Mouse (Mus musculus) adrenal gland, postnatal 10 days (tissue): ENCODE results near the gene Ppbp. TPM values are rescaled to one million over a fixed set of nuclear protein-coding genes. Genes with fewer than 3 reads are reported as not detected.
A peak's percentile ranks its signal among the peaks of the same experiment; 100 is the strongest.

Experiments used
- DNase-seq: peaks from one replicate; pipeline ENCODE4 v3.0.0; 2021; ENCODE audit warnings: mixed read lengths
- long read RNA-seq, 2 experiments: library from polyadenylated mRNA; stranded (forward); transcript quantifications; one replicate each; pipeline ENCODE4 v2.0.0; 2021
- total RNA-seq, 2 experiments: library from RNA; stranded (reverse); gene quantifications; 2 replicates each; pipeline ENCODE4 v1.2.3; 2021

The Ppbp gene
- total RNA-seq, result 1 to 10 TPM; 4.4 to 5.8 TPM
- long read RNA-seq, experiment 1, partial matches to known transcripts, result 1 of 5 reads
- long read RNA-seq, experiment 1, other reads (novel, unspliced or antisense), result 0 of 5 reads
- long read RNA-seq, experiment 2, result 0 reads

- DNase-seq, result no peak
These were observed at the start of gene Ppbp for GRCm38 (mm10) chr5:90768218-90768617. Gene Ppbp (plus strand): TSS chr5:90768518.

- DNase-seq, result no peak
These were observed 45.7 kb upstream of the Ppbp start for GRCm38 (mm10) chr5:90722656-90723055.

- no peak for DNase-seq
These were observed 40.1 kb upstream of the Ppbp start for GRCm38 (mm10) chr5:90728254-90728653.

- peak; percentile 44 for DNase-seq
These were observed 36.8 kb upstream of the Ppbp start for GRCm38 (mm10) chr5:90731480-90731879.

- DNase-seq, result no peak
These were observed 26.3 kb upstream of the Ppbp start for GRCm38 (mm10) chr5:90742029-90742428.

GRCm38 (mm10) chr5:90753934-90754333 is 14.4 kb upstream of the Ppbp start:
- DNase-seq, result no peak

GRCm38 (mm10) chr5:90758020-90758605 is 10.2 kb upstream of the Ppbp start:
- no peak for DNase-seq

- DNase-seq, result no peak
These were observed 8.9 kb upstream of the Ppbp start, which contains the start of gene Cxcl5 for GRCm38 (mm10) chr5:90759077-90760065. Gene Cxcl5 (plus strand): TSS chr5:90759360.

- DNase-seq, result no peak
These were observed 8.0 kb upstream of the Ppbp start for GRCm38 (mm10) chr5:90760303-90760702.

GRCm38 (mm10) chr5:90760844-90761243 is 7.5 kb upstream of the Ppbp start:
- no peak for DNase-seq

GRCm38 (mm10) chr5:90761834-90762233 is 6.5 kb upstream of the Ppbp start:
- no peak for DNase-seq

GRCm38 (mm10) chr5:90763912-90764665 is 4.2 kb upstream of the Ppbp start:
- DNase-seq, result no peak

GRCm38 (mm10) chr5:90765821-90766606 is 2.3 kb upstream of the Ppbp start:
- DNase-seq, result no peak

- DNase-seq, result no peak
These were observed 3.1 kb downstream of the Ppbp start for GRCm38 (mm10) chr5:90771369-90771768.

- DNase-seq, result peak; percentile 28
These were observed 3.7 kb downstream of the Ppbp start, which contains the start of gene Pf4 for GRCm38 (mm10) chr5:90771880-90772653. Gene Pf4 (plus strand): TSS chr5:90772435.

GRCm38 (mm10) chr5:90775562-90775961 is 7.2 kb downstream of the Ppbp start:
- no peak for DNase-seq

GRCm38 (mm10) chr5:90777621-90778020 is 9.3 kb downstream of the Ppbp start:
- no peak for DNase-seq

- DNase-seq, result no peak
These were observed 10.5 kb downstream of the Ppbp start for GRCm38 (mm10) chr5:90778856-90779255.

GRCm38 (mm10) chr5:90783697-90784096 is 15.4 kb downstream of the Ppbp start:
- no peak for DNase-seq
